Mouse (Mus musculus) ES-E14 (cell line): Measurements from ENCODE around the gene Phlda3.

Experiments used
- CHD2 ChIP-seq: IDR thresholded peaks from 2 replicates; pipeline ENCODE4 v1.6.1; 2014; ENCODE audit warnings: mild to moderate bottlenecking, low read depth, low read length, inconsistent platforms
- HCFC1 ChIP-seq: IDR thresholded peaks from 2 replicates; pipeline ENCODE4 v1.6.1; 2012; ENCODE audit warnings: low read length, inconsistent platforms, borderline replicate concordance; ENCODE audit not compliant: insufficient read depth
- MAFK ChIP-seq: IDR thresholded peaks from 2 replicates; pipeline ENCODE4 v1.6.1; 2014; ENCODE audit warnings: mild to moderate bottlenecking, low read depth, low read length, inconsistent platforms; ENCODE audit not compliant: insufficient read depth
- ZC3H11A ChIP-seq: IDR thresholded peaks from 2 replicates; pipeline ENCODE4 v1.6.1; 2012; ENCODE audit warnings: low read depth, mild to moderate bottlenecking, inconsistent platforms, low read length, borderline replicate concordance
- ZNF384 ChIP-seq: IDR thresholded peaks from 2 replicates; pipeline ENCODE4 v1.6.1; 2012; ENCODE audit warnings: low read depth, low read length, inconsistent platforms

- no peak for TF ChIP-seq HCFC1
- TF ChIP-seq ZNF384 = no peak
- TF ChIP-seq CHD2 = no peak
- TF ChIP-seq ZC3H11A = no peak
- TF ChIP-seq MAFK = no peak
Measured at GRCm38 (mm10) chr1:135771573-135771970, 5.7 kb downstream of the Phlda3 start.
